Mouse (Mus musculus) left cerebral cortex, adult 8-10 months (tissue): ENCODE measurements at regions not wholly inside any gene's neighbourhood (a gene's known extent, or its start where the extent isn't known, plus 50 kb on each side); places are given as distances from the start of the nearest gene placed in this dataset.

ENCODE experiments used
- DNase-seq, 2 experiments: peaks; one replicate each; pipeline ENCODE4 v3.0.0; 2022; ENCODE audit warnings: low spot score in 2 of 2

DNA sequence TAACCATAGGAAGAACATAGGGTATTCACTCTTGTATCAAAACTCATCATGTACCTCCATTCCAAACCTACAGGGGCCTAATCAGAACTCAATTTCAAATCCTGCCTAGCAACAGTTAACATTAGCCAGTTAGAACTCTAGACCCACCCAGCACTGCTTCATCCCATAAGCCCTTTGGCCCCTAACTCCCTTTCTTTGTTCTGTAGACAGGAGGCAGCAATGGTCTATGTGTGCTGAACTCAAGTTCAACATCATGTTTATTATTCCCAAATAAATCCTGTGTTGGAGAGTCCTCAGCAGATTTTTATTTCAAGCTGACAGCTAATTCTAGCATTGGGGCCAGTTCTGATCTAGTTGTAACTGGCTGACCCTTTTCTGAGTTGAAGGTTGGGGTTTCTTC, 112.2 kb downstream of the Ipo8 start:
- DNase-seq, result no peak

DNA sequence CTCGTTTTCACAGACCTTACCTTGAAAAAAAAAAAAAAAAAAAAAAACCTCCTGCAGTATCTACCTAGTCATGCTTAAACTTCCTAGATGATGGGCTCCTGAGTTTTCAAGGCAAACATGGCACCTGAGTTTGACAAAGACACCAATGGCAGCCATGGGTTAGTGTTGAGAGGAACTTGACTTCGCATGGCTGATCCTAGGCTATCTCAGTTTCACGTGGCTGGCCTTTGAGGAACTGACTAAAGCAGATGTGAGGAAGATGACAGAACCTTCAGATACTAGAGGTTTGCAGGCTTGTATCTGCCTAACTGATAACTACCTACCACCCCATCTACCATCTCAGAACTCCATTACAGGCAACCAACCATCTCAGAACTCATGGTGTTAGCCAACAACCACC, 120.9 kb downstream of the Ipo8 start:
- no peak for DNase-seq

DNA sequence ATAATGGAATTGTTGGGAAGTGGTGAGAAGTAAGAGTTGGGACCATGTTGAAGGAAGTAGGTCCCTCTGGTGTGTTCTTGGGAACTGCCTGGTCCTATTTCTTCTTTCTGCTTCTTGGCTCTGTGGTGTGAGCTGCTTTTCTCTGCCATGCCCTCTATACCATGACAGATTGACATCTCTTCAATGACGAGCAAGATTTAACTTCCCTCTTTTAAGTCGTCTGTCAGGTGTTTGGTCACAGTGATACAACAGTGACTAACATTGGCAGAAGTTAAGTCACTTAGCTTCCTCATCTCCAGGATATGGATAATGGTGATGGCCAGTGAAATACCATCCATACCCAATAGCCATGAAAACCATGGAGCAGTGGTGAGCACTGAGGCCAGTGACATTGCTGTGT, 122.9 kb downstream of the Ipo8 start:
- DNase-seq, result no peak

DNA sequence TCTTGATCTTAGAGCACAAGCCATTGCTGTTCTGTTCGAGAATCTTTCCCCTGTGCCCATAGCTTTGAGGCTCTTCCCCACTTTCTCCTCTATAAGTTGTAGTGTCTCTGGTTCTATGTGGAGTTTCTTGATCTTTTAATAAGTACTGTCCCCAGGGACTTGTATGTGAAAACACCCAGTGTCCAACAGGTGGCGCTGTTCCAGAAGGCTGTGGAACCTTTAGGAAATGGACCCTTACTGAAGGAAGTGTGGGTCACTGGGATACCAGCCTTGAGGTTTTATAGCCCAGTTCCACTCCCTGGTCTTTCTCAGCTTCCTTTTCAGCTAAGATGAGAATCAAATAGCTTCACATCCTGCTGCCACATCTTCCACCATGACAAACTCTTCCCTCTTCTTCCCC, 125.6 kb downstream of the Ipo8 start:
- DNase-seq, result no peak

DNA sequence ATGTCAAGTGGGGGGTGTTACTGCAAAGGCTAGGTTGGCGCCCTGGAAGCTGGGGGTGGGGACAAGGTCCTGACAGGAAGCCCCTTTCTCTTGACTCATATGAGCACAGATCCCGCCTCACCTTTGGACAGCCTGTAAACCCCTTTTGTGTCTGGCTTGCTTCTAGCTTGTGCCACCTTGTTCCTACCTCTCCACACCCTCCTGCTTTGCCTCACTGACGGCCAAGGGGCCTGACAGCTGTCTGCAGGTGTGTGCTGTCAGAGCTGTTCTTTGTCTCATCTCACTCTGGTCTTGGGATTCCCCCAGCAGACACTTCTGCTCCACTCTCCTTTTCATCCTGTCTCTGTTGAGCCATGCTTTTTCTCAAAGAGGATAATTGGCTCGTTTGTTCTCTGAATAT, 137.9 kb downstream of the Ipo8 start:
- no peak for DNase-seq

DNA sequence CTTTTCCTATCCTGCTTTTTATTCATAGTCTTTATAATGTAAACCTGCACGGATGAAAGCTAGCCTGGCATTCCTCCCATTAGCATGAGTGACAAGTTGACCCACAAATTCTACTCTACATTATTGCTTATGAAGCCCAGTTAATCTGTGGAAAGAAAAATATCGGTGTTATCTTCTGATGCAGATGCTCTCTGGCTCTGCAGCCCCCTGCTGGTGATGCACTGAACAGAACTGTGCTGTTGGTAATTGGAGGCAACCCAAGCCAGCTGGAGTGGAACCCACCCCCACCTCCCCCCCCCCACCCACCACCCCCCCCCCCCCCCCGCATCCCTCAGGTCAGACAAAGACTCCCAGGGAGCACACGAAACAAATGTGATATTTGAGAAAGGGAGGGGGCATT, 143.5 kb downstream of the Ipo8 start:
- DNase-seq, result peak; percentile 15 to 40

DNA sequence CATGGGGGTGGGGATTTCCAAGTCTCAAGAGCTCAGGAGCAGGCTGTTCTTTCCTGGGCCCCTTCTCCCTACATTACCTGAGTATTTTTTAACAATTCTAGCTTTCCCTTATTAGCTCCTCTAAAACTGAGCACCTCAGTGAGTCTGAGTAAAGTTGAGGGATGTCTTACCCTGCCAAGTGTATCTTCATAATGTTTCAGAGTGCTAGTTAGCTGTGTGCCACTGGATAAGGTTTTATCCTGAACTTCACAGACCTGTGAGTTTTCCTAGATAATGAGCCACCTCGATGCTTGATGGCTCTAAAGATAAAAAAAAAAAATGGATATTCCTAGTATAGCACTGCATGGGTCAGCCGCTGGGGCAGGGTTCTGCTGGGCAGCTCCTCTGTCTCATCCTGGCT, 171.1 kb downstream of the Ipo8 start:
- DNase-seq, result no peak

DNA sequence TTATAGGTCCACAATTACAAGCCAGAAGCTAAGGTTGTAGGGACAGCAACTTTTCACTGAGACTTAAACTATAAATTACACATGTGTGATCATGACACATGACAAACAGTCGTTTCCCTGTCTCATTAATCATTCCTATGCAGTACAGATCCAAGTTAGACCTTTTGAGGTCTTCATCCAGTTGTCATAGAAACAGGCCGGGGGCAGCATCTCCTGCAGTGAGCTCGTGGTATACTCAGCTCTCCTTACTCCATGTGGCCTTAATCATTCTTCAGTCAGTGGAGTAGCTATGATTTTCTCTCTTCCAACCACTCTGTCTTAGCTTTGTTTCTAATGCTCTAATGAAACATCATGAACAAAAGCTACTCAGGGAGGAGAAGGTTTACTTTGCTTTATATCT, 178.1 kb downstream of the Ipo8 start:
- DNase-seq, result no peak

DNA sequence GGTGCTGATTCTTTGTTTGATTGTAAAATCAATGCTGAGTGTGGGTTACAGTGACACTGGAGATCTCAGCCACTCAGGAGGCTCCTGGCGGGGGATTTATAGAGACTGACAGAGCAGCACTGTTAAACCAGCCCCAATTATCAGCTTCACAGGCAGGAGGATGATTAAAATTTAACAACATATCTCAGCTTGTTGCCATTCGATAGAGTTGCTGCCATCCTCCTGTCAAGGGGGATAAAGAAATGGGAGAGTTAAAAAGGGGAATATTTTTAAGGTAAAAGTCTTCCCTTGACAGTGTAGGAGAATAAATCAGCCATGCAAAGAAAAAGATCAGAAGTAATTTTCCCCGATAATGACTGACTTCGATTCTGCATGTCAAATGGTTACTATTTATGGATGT, 178.8 kb downstream of the Ipo8 start:
- DNase-seq, result no peak

DNA sequence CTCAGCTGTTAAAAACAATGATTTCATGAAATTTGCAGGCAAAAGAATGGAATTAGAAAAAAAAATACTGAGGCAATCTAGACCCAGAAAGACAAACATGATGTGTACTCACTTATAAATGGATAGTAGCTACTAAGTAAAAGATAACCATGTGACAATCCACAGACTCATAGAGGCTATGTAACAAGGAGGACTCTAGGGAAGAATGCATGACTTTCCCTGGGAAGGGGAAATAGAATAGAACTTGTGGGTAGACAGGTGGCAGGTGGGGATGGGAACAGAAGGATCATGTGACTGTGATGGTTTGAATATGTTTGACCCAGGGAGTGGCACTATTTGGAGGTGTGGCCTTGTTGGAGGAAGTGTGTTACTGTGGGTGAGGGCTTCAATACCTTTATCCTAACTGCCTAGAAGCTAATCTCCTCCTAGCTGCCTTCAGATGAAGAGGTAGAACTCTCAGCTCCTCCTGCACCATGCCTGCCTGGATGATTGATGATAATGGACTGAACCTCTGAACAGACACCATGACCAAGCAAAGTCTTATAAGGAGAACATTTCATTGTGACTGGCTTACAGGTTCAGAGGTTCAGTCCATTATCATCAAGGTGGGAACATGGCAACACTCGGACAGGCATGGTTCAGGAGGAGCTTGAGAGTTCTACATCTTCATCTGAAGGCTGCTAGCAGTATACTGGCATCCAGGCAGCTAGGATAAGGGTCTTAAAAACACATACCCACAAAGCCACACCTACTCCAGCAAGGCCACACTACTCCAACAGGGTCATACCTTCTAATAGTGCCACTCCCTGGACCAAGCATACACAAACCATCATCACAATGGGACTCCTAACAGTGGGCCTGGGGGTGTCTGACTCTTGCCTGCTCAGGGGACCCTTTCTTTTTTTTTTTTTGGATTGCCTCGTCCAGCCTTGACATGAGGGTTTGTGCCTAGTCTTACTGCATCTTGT, 183.6 kb downstream of the Ipo8 start:
- DNase-seq, result no peak

DNA sequence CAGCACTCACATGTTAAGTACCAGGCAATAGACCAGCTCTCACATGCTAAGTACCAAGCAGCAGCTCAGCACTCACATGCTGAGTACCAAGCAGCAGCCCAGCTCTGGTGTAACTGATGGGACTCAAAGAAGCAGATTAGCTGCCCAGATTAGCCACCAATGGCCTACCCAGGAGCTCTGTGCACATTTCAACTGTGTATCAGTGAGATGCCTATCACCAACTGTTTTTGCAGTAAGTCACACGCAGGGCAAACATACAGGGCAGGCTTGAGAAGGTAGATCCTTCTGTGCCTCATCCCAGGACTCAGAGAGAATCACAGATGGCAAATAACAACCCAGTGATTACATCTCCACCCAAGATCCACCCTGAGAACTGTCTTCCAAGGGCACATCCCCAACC, 190.7 kb downstream of the Ipo8 start:
- DNase-seq, result no peak

DNA sequence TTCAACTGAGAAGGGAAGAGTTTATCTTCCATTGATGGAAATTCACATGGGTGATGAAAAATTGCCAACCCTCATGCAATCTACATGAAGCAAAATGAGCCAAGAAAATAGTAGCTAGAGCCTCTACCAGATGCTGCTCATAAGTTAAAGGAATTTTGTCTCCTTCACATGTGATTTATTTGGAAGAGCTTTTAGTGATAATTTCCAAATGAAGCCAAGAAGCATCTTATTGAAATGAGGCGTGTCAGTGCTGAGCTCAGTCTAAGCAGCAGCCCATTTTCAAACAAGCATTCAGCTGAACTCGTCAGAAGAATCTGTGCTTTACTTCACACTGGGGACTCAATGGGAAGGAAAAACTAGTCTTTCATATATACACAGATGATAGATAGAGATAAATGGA, 190.0 kb upstream of the Tmtc1 start:
- DNase-seq, result no peak

DNA sequence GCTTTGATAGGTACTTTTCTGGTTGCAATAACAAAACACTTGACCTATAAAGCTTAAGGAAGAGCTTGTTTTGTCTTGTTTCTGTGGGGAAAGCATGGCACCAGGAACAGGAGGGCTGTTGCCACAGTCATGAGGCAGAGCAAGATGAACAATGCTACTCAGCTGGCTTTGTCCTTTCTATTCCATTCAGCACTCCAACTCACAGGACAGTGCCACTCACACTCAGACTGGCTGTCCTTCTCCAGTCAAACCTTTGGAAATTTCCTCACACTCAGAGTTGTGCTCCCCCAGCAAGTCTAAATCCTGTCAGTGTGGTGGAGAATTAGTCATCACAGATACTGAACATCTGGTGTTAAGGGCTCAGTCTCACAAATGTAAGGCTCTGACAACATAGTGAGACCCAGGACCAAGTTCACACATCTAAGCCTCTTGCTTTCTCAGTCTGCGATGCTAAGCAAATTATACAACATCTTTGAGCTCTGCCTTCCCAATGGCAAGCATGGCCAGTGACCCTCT, 183.0 kb upstream of the Tmtc1 start:
- DNase-seq, result no peak

DNA sequence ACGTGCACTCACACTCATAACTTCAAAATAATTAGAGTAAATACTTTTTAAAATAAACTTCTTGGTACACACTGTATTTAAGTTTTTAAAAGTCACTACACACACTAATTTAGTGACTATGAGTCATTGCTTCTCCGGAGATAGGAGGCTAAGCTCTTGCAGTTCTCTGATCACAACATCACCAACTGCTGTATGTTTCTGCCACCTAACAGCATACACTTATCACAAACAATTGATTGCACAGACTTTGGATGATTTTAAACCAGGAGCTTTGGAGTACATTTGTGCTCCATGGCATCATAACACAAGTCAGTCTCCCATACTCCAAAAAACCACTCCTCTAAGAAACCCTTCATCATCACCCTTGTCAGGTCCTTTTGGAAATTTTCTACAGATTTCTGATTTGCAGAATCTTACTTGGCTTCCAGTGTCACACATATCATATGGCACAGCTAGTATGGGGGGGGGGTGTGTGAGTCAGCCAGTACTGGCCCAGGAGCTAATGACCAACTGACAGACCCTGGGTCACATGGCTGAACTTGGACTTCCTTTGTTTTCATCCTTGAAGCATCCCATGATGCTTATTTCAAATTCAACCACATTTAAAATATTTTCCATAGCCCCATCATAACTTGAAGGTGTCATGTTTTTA, 179.1 kb upstream of the Tmtc1 start:
- no peak for DNase-seq

DNA sequence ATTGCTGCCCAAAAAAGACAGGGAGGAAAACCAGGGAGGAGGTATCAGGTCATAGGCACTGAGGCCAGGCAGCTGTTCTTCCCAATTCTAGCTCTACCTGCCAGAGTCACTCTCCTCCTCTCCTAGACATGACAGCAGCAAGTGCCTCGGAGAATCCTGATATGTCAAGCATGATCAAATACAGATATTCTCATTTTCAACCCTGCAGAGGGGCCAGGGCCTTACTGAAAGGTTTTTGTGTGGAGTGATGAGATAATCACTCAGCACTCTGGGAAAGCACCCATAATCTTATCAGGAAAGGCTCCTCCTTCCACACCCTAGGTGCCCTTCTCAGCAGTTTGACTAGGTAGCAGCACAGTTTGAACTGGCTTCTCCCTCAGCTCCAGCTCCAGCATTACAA, 175.8 kb upstream of the Tmtc1 start:
- DNase-seq, result no peak

DNA sequence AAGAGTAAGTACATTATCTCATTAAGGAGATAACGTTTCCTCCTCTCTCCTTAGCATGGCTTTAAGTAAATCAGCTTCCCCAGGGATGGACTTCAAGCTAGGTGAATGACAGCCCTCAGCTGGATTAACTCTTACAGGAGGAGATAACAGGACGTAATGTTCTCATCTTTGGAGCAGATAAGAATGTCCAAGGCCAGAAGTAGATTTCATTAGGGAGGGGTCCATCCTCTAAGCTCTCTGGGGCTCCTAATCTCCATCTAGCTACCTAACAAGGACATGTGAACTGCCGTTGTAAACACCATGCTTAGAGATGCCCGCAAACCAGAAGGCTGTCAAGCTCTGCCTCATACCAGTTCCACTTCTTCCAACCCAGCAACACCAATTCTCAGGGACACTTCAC, 171.7 kb upstream of the Tmtc1 start:
- DNase-seq, result no peak

DNA sequence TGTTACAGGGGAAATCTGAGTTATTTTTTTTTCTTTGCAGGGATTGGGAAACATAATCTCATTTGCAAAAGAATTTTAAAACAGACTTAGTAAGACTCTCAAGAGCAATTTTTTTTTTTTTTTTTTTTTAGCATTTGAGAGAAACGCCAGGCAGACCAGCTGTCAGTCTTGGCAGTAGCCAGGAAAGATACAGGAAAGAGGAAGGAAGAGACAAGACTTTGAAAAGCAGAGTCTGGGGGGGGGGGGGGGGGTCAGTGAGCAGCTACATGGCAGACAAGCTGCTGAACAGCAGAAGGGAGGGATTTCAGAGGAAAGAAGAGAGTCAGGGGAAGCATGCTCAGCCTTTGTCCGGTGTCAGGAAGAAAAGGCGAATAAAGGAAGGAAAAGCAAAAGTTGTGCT, 171.3 kb upstream of the Tmtc1 start:
- no peak for DNase-seq

DNA sequence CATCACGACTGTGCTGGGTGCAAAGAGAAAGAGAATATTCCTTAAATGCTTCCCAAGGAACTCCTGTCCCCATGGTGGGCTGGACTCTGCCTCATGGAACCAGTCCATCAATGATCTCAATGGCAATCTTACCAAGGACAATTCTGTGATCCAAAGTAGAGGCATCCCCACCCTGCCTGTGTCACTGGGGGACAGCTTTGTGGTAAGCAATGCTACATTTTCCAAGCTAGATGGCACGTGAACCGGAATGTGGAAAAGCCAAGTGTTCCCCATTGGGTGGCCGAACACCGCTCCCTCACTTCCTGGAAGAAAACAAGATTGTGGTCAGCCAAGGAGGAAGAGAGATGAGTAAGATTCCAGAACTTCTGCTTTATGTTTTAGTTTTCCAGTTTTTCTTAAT, 164.7 kb upstream of the Tmtc1 start:
- DNase-seq, result no peak

DNA sequence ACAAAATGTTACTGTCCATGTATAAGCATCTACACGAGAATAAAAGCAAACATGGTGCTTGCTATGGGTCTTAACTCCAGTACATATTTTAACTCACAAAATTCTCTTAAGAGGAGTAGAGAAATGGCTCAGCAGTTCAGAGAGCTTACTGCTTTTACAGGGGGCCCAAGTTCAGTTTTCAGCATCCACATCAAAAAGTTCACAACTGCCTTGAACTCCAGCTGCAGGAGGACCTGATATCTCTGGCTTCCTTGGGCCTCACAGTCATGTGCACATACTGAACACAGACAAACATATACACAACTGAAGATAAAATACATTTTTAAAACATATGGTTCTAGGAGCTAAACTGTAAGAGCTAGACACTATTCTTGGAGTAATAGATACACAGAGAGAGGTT, 161.0 kb upstream of the Tmtc1 start:
- no peak for DNase-seq

DNA sequence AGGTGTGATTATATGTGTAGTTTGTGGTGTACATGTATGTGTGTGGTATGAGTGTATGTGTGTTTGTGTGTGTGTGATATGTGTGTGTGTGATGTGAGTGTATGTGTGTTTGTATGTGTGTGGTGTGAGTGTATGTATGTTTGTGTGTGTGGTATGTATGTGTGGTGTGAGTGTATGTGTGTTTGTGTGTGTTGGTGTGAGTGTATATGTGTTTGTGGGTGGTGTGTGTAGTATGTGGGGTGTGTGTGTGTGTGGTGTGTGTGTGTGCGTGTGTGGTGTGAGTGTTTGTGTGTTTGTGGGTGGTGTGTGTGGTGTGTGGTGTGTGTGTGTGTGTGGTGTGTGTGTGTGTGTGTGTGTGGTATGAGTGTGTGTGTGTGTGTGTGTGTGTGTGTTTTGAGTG, 160.6 kb upstream of the Tmtc1 start:
- no peak for DNase-seq

DNA sequence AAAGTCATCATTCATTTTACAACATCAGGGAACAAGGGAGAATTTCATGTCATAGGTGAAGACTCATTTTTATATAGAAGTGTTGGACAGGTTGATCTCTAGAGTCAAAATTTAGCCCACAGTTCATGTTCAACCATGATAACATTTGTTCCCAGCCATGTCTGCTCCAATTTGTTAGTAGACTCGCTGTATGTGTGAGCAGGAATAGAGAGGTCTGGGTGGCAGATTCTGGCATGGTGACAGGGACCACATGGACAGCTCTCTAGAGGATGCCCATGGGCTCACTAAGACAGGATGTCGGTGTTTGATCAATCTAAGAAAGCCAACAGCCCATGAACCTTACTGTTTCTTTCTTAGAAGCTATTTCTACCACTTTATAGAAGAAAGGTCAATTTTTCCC, 159.7 kb upstream of the Tmtc1 start:
- DNase-seq, result no peak

DNA sequence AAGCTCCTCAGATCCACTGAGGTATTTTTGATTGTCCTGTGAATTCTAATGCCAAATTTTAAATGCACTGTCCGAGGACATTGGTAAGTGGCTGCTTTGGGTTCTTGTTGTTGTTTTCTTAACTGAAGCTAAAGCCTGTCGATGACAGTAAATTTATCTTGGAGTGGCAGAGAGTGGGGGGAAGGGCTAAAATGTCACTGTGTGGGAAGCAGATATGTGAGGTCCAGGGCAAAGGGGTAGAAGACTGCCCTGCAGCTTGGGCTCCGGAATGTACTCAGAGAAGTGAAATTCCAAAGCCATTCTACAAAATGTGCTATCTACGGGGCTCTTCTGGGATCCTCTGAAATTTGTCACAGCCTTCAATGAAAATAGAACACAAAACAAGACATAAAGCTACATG, 159.3 kb upstream of the Tmtc1 start:
- no peak for DNase-seq

DNA sequence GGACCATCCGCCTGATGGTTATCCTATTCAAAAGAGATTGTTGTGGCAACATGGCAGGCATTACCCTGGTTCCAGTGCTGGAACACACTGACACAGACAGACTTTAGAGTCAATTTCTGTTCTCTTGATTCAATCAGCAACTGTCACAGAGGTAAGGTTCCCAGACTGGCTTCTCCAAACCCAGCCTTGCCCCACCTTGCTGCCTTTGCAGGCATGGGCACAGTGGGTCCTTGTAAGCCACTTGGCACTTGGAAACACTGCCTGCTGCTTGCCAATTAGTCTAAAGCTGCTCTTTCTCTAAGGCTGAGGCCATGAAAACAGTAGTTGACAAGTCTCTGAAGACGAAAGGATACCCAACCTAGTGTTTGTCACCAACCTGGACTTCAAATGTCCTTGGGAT, 158.7 kb upstream of the Tmtc1 start:
- DNase-seq, result no peak
